Mouse (Mus musculus) intestine, embryonic 14.5 days (tissue): Measurements from ENCODE around the gene Ubash3b. TPM values are rescaled to one million over a fixed set of nuclear protein-coding genes. Genes with fewer than 3 reads are reported as not detected.

Source experiments
- ATAC-seq: fragments of 200-750 bp; cut with Nextera tagmentation; replicated peaks from 2 replicates; pipeline ENCODE4 v1.8.0; 2017; ENCODE audit warnings: low read depth, moderate number of reproducible peaks, moderate TSS enrichment, moderate library complexity; ENCODE audit not compliant: low FRiP score, low TSS enrichment
- DNase-seq: peaks from one replicate; pipeline ENCODE4 v3.0.0-alpha.2; 2018; ENCODE audit warnings: low spot score
- H3K27ac ChIP-seq: fragments of 300-500 bp; sonication (generic); 2 replicates; pipeline ENCODE4 v1.5.1; 2014; ENCODE audit warnings: low read depth, mild to moderate bottlenecking, control low read depth
- H3K27me3 ChIP-seq: fragments of 300-500 bp; sonication (generic); replicated peaks from 2 replicates; pipeline ENCODE4 v1.6.1; 2014; ENCODE audit warnings: low read length, control low read depth; ENCODE audit not compliant: control insufficient read depth, insufficient read depth
- H3K36me3 ChIP-seq: fragments of 300-500 bp; sonication (generic); 2 replicates; pipeline ENCODE4 v1.6.1; 2014; ENCODE audit warnings: low read length, control low read depth; ENCODE audit not compliant: control insufficient read depth, insufficient read depth
- H3K4me1 ChIP-seq: fragments of 300-500 bp; sonication (generic); replicated peaks from 2 replicates; pipeline ENCODE4 v1.6.1; 2014; ENCODE audit warnings: low read length, control low read depth, mixed read lengths; ENCODE audit not compliant: control insufficient read depth, insufficient read depth
- H3K4me2 ChIP-seq: fragments of 300-500 bp; sonication (generic); 2 replicates; pipeline ENCODE4 v1.6.1; 2014; ENCODE audit warnings: low read length
- H3K4me3 ChIP-seq: fragments of 300-500 bp; sonication (generic); 2 replicates; pipeline ENCODE4 v1.5.1; 2014; ENCODE audit warnings: low read depth, low read length, control low read depth, mixed read lengths
- H3K9ac ChIP-seq: fragments of 300-500 bp; sonication (generic); 2 replicates; pipeline ENCODE4 v1.6.1; 2014; ENCODE audit warnings: mild to moderate bottlenecking, low read length
- H3K9me3 ChIP-seq: fragments of 300-500 bp; sonication (generic); 2 replicates; pipeline ENCODE4 v1.6.1; 2016; ENCODE audit warnings: low read length, control low read depth; ENCODE audit not compliant: control insufficient read depth
- WGBS: fragments of 180-500 bp; shearing (Covaris S2); extraction: QIAGEN DNeasy Blood & Tissue Kit; methylation state at CpG from one replicate; pipeline ENCODE4 v1.1.7; 2014; 5-methylcytosine and 5-hydroxymethylcytosine counted together
- polyA plus RNA-seq: library from polyadenylated mRNA; unstranded; fragments of >200 nt; fragmentation: Nextera tagmentation; extraction: Ambion mirVana; gene quantifications from 2 replicates; pipeline ENCODE4 v1.2.1, GENCODE M21; 2014

Gene Ubash3b
- polyA plus RNA-seq, 1 experiment from 2014 or later: 5.5 TPM

DNA sequence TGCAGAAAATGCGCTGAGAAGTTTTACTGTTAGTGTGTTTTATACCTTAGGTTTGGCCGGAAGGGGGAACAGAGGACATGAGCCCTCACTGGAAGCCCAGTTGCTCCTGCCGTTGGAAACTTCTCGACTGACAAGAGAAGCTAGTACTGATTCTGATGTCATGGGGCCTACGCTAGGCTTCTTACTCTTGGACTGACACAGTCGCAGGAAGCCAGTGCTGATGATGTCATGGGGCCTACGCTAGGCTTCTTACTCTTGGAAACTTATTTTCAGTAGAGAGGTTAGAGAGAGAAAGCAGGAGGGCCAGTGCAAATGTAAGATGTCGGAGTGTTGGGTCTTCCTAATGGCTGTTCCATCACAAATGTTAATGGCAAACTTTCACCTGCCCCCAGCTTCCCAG is 57.8 kb downstream of the Ubash3b start:
- peaks cover 11% of the 10 kb centered on the region; the same call in 1 of the 2 replicates for H3K4me1 ChIP-seq
- 91% methylated on average over 8 of the region's 8 CpGs for WGBS
- no peaks in the 10 kb centered on the region for H3K9me3 ChIP-seq
- no peak overlapping the region for H3K27ac ChIP-seq
- DNase-seq (no peak), ATAC-seq (no peak)
- H3K4me3 ChIP-seq: no peak overlapping the region
- no peak overlapping the region for H3K9ac ChIP-seq
- H3K36me3 ChIP-seq: no peaks in the 10 kb centered on the region
- no peaks in the 10 kb centered on the region for H3K27me3 ChIP-seq
- H3K4me2 ChIP-seq: no peak overlapping the region

DNA sequence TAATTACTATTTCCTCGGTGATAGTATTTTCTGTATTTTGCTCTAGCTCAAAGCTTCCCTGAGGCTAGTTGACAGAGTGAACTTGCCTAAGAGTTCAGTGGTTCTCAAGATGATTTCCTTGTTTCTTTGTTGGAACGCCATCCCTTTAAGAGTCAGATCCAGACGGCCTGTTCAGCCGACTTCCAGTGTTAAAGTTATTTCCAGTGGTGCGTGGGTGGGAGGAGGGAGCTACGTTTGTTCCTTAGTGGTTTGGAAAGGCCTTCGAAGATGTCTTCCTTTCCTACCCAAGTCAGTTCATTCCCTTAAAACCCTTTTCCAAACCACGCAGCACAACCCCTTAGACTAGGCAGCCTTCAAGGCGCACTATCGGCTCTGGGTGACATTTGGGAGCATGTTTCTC is 58.9 kb downstream of the Ubash3b start:
- H3K27ac ChIP-seq: no peak overlapping the region
- 64% methylated on average over 10 of the region's 10 CpGs for WGBS
- H3K27me3 ChIP-seq: no peaks in the 10 kb centered on the region
- no peak for DNase-seq
- H3K9ac ChIP-seq: no peak overlapping the region
- H3K4me1 ChIP-seq: peaks cover 4% of the 10 kb centered on the region; the same call in 1 of the 2 replicates
- no peak for ATAC-seq
- no peak overlapping the region for H3K4me2 ChIP-seq
- no peaks in the 10 kb centered on the region for H3K9me3 ChIP-seq
- no peak overlapping the region for H3K4me3 ChIP-seq
- H3K36me3 ChIP-seq: no peaks in the 10 kb centered on the region

DNA sequence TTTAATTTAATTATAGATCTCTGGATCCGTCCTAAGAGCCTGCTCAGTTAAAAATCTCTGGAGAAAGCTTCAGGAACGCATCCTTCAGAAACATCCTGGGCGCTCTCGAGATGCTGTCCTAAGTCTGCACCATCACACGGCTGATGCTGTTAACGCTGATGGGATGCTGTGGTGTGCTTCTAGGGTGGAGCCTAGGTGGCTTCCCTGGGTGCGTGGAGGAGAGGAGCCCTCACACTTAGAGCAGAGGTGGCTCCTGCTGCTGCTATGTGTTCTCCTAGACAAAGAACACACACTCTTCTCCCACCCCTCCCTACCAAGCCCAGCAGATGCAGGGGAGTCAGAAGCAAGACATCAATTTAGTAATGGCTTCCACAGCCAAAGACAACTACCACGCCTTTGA is 61.6 kb downstream of the Ubash3b start:
- Histone ChIP-seq H3K27ac (no peak overlapping the region), H3K9ac (no peak overlapping the region), H3K27me3 (no peaks in the 10 kb centered on the region), H3K4me2 (no peak overlapping the region), H3K9me3 (no peaks in the 10 kb centered on the region), H3K4me3 (no peak overlapping the region), H3K36me3 (no peaks in the 10 kb centered on the region), H3K4me1 (peaks cover 4% of the 10 kb centered on the region; the same call in 1 of the 2 replicates)
- DNase-seq (no peak), ATAC-seq (no peak)
- 71% methylated on average over 8 of the region's 8 CpGs for WGBS

GRCm38 (mm10) chr9:41099067-41099466 is 62.4 kb downstream of the Ubash3b start:
- H3K9me3 ChIP-seq: no peaks in the 10 kb centered on the region
- ATAC-seq (no peak), DNase-seq (no peak)
- peaks cover 2% of the 10 kb centered on the region; the same call in 1 of the 2 replicates for H3K4me1 ChIP-seq
- no peak overlapping the region for H3K4me3 ChIP-seq
- H3K9ac ChIP-seq: no peak overlapping the region
- no peaks in the 10 kb centered on the region for H3K27me3 ChIP-seq
- no peak overlapping the region for H3K27ac ChIP-seq
- no peak overlapping the region for H3K4me2 ChIP-seq
- H3K36me3 ChIP-seq: no peaks in the 10 kb centered on the region
- WGBS: 54% methylated on average over 5 of the region's 5 CpGs

DNA sequence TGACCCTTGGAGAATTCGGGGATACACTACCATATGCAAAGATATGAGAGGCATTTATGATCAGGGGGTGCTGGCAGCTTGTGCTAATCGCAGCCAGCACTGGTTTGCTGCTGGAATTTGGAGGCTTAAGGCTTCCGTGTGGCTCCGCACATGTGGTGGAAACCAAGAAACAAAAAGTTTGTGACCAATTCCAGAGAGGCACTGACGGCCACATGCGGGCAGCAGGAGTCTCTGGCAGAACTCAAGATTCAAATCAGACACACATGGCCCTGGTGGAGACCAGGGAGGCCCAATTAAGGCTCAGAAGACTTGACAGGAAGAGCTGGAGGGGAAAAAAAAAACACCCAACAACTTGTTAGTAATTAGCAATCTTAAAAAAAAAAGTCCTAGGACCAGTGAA is 63.4 kb downstream of the Ubash3b start:
- H3K4me2 ChIP-seq: no peak overlapping the region
- WGBS: 82% methylated on average over 6 of the region's 6 CpGs
- no peaks in the 10 kb centered on the region for H3K36me3 ChIP-seq
- H3K27ac ChIP-seq: no peak overlapping the region
- no peaks in the 10 kb centered on the region for H3K27me3 ChIP-seq
- peaks cover 2% of the 10 kb centered on the region; the same call in 1 of the 2 replicates for H3K4me1 ChIP-seq
- no peaks in the 10 kb centered on the region for H3K9me3 ChIP-seq
- H3K4me3 ChIP-seq: no peak overlapping the region
- no peak for ATAC-seq
- DNase-seq: no peak
- H3K9ac ChIP-seq: no peak overlapping the region

- Histone ChIP-seq H3K27me3 (no peaks in the 10 kb centered on the region), H3K4me2 (no peak overlapping the region), H3K4me1 (peaks cover 6% of the 10 kb centered on the region; the same call in 1 of the 2 replicates), H3K36me3 (no peaks in the 10 kb centered on the region), H3K27ac (no peak overlapping the region), H3K9ac (no peak overlapping the region), H3K4me3 (no peak overlapping the region), H3K9me3 (no peaks in the 10 kb centered on the region)
- DNase-seq (no peak), ATAC-seq (no peak)
- 89% methylated on average over 12 of the region's 12 CpGs for WGBS
These were observed 69.5 kb downstream of the Ubash3b start for GRCm38 (mm10) chr9:41091993-41092392.

GRCm38 (mm10) chr9:41091187-41091586 is 70.3 kb downstream of the Ubash3b start:
- DNase-seq (no peak), ATAC-seq (no peak)
- Histone ChIP-seq H3K27me3 (no peaks in the 10 kb centered on the region), H3K27ac (no peak overlapping the region), H3K9ac (no peak overlapping the region), H3K36me3 (no peaks in the 10 kb centered on the region), H3K4me1 (peaks cover 6% of the 10 kb centered on the region; the same call in 1 of the 2 replicates), H3K9me3 (no peaks in the 10 kb centered on the region), H3K4me3 (no peak overlapping the region), H3K4me2 (no peak overlapping the region)
- 33% methylated on average over 7 of the region's 7 CpGs for WGBS

DNA sequence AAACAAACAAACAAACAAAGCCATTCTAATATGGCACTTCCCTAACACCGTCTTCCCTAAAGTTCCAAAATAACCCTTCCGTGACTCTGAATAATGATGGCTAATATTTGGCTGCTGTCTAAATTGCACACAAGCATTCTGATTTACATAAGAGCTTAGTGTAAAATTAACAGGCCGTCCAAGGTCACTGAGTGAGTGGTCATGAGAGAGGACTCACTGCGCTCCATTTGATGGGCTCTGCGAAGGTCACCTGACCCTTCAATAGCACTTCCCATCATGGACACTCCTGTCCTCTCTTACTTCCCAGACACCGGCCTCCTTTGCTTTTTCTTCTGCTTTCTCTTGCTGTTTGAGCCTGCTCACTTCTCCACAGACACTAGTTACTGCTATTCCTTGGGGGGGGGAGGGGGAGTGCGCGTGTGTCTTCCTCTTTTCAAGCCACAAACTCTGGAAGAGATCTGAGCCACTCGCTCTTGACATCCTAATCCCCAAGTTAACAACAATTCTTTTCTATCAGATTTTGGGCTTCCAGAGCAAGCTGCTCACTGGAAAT is 73.6 kb downstream of the Ubash3b start:
- Histone ChIP-seq H3K36me3 (no peaks in the 10 kb centered on the region), H3K4me1 (peaks cover 21% of the 10 kb centered on the region), H3K4me2 (no peak overlapping the region), H3K4me3 (no peak overlapping the region), H3K9ac (no peak overlapping the region), H3K9me3 (no peaks in the 10 kb centered on the region), H3K27me3 (no peaks in the 10 kb centered on the region), H3K27ac (no peak overlapping the region)
- ATAC-seq (no peak), DNase-seq (no peak)
- WGBS: 61% methylated on average over 9 of the region's 9 CpGs

DNA sequence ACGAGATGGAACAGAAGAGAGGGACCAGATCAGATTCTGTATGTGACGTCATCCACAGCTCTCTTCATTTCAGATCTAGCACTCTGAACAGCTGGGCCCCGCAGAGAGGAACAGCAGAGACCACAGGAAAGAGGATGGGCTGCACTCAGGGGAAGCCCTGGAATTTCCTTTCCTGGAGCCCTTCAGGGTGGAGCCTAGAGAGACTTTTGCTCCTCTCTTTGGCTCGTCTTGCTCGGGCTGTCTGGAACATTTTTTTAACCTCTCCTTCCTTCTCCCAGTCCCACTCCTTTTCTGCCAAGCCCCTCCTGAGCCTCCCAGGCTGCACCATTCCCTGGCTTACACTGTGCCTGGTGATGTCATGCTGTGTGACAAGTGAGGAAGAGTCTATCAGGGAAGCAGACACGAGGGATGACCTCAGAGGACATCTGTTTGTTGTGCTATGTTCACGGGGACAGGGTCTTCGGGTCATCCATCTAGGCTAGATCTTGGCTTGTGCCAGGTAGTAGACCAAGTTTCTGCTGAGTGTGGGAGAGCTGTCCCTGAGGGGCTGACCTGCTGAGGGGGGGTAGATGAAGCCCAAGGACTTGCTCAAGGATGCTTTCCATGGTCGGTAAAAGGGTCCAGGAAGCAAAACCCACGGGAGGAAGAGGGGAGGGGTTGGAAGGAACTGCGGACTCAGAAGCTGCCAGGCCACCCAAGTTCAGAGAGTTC is 77.2 kb downstream of the Ubash3b start:
- H3K27ac ChIP-seq: peak overlapping the region; percentile 69
- no peak overlapping the region for H3K4me3 ChIP-seq
- no peaks in the 10 kb centered on the region for H3K36me3 ChIP-seq
- H3K9ac ChIP-seq: no peak overlapping the region
- DNase-seq (peak; percentile 57), ATAC-seq (peak; percentile 85)
- H3K27me3 ChIP-seq: no peaks in the 10 kb centered on the region
- H3K9me3 ChIP-seq: no peaks in the 10 kb centered on the region
- H3K4me2 ChIP-seq: peak overlapping the region; percentile 18; the same call in 1 of the 2 replicates
- H3K4me1 ChIP-seq: peaks cover 16% of the 10 kb centered on the region
- 18% methylated on average over 11 of the region's 11 CpGs for WGBS
